Mouse (Mus musculus): ENCODE data around the gene Ccdc93. TPM values are rescaled to one million over a fixed set of nuclear protein-coding genes. Genes with fewer than 3 reads are reported as not detected.

Ccdc93 gene
- polyA plus RNA-seq, 1 experiment: 0.06 TPM

GRCm38 (mm10) chr1:121440535-121441381 is 9.9 kb downstream of the Ccdc93 start:
- Histone ChIP-seq H3K4me1 (ENCODE audit: control insufficient read depth) (peaks cover 6% of the 10 kb centered on the region), H3K4me3 (replicated peaks) (no peak overlapping the region), H3K9me3 (ENCODE audit: control insufficient read depth, low read length) (no peaks in the 10 kb centered on the region), H3K27me3 (ENCODE audit: control insufficient read depth) (no peaks in the 10 kb centered on the region), H3K36me3 (ENCODE audit: control insufficient read depth) (peaks cover 51% of the 10 kb centered on the region)
- TF ChIP-seq GATA1 (IDR thresholded peaks at IDR 0.05; ENCODE audit: low read length) (no peak), TAL1 (IDR thresholded peaks at IDR 0.05; ENCODE audit: low read length) (no peak)

DNA sequence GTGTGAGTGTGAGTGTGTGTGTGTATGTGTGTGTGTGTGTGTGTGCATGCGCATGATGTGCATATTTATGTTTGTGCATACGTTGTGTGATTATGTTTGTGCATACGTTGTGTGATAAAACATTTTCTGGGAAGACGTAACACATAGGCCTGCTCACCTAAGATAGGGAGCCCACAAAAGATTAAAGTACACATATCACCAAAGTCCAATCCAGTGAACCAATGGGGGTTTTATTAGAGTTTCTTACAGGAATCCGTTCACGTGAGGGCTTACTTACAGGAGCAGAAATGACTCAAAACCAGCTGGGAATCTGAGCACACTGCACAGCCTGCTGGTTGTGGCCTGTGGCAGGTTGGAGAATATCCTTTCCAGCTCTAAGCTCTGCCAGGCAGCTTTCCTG is 13.3 kb downstream of the Ccdc93 start:
- Histone ChIP-seq H3K27me3 (ENCODE audit: control insufficient read depth) (no peaks in the 10 kb centered on the region), H3K4me1 (ENCODE audit: control insufficient read depth) (peaks cover 6% of the 10 kb centered on the region), H3K36me3 (ENCODE audit: control insufficient read depth) (peaks cover 61% of the 10 kb centered on the region), H3K4me3 (replicated peaks) (no peak overlapping the region), H3K9me3 (ENCODE audit: control insufficient read depth, low read length) (no peaks in the 10 kb centered on the region)
- TF ChIP-seq TAL1 (IDR thresholded peaks at IDR 0.05; ENCODE audit: low read length): no peak

DNA sequence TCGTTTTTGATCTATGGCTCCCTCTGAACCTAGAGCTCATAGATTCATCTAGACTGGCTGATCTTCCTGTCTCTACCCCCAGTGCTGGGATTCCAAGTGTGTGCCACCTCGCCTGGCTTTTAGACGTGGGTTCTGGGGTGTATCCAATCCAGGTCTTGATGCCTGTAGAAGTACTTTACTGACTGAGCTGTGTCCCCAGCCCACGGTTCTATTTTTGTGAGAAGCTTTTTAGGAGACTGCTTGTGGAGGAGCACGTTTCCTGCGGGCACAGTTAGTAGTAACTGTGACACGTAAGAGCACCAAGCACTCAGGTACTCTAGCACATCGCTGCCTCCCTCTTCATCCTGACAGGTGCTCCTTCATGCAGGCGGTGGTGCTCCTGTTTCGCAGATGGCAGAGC is 16.4 kb downstream of the Ccdc93 start:
- no peak for TF ChIP-seq TAL1 (IDR thresholded peaks at IDR 0.05; ENCODE audit: low read length)
- no peak for TF ChIP-seq GATA1 (IDR thresholded peaks at IDR 0.05; ENCODE audit: low read length)
- peaks cover 6% of the 10 kb centered on the region for H3K4me1 ChIP-seq (ENCODE audit: control insufficient read depth)
- peaks cover 66% of the 10 kb centered on the region for H3K36me3 ChIP-seq (ENCODE audit: control insufficient read depth)
- H3K27me3 ChIP-seq (ENCODE audit: control insufficient read depth): no peaks in the 10 kb centered on the region
- no peak overlapping the region for H3K4me3 ChIP-seq (replicated peaks)
- no peaks in the 10 kb centered on the region for H3K9me3 ChIP-seq (ENCODE audit: control insufficient read depth, low read length)

DNA sequence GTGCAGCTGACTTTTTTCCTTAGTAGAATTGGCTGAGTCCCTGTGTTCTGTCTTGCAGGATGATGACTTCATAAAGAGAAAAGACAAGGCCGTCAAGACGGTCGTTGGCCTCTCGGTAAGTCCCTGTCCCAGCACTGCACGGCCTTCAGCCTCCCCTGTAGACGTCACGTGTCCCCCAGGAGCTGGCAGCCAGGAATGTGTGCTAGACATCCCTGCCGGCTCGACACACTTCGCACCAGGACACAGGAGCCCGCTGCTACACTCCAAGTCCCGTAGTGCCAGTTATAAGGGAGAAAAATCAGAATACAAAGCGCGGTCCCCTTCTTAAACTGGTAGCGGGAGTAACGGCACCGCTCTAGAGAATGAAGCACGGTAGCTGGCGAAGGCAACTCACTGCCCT is 17.3 kb downstream of the Ccdc93 start:
- Histone ChIP-seq H3K4me1 (ENCODE audit: control insufficient read depth) (peaks cover 6% of the 10 kb centered on the region), H3K27me3 (ENCODE audit: control insufficient read depth) (no peaks in the 10 kb centered on the region), H3K36me3 (ENCODE audit: control insufficient read depth) (peaks cover 59% of the 10 kb centered on the region), H3K9me3 (ENCODE audit: control insufficient read depth, low read length) (no peaks in the 10 kb centered on the region), H3K4me3 (replicated peaks) (no peak overlapping the region)
- no peak for TF ChIP-seq TAL1 (IDR thresholded peaks at IDR 0.05; ENCODE audit: low read length)
- TF ChIP-seq GATA1 (IDR thresholded peaks at IDR 0.05; ENCODE audit: low read length): no peak

DNA sequence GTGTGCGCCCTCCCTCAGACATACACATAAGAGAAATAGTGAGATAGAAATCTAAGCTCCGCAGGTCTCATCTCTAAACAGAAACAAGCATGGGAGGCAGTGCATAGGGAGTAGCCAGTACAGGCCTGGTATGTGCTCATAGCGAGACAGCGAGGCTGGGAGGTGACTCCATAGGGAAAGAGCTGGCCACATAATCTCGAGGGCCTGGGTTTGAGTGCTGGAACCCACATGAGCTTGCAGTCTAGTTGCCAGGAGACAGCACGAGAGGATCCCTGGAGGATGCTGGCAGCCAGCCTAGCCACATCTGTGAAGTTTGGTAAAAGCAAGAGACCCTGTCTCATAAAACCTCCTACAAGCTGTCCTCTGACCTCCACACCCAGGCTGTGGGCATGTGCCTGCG is 20.2 kb downstream of the Ccdc93 start:
- H3K27me3 ChIP-seq (ENCODE audit: control insufficient read depth): no peaks in the 10 kb centered on the region
- no peak for TF ChIP-seq GATA1 (IDR thresholded peaks at IDR 0.05; ENCODE audit: low read length)
- no peak for TF ChIP-seq TAL1 (IDR thresholded peaks at IDR 0.05; ENCODE audit: low read length)
- peaks cover 49% of the 10 kb centered on the region for H3K36me3 ChIP-seq (ENCODE audit: control insufficient read depth)
- H3K4me1 ChIP-seq (ENCODE audit: control insufficient read depth): no peaks in the 10 kb centered on the region
- H3K9me3 ChIP-seq (ENCODE audit: control insufficient read depth, low read length): no peaks in the 10 kb centered on the region
- H3K4me3 ChIP-seq (replicated peaks): no peak overlapping the region

- no peaks in the 10 kb centered on the region for H3K27me3 ChIP-seq (ENCODE audit: control insufficient read depth)
- TF ChIP-seq GATA1 (IDR thresholded peaks at IDR 0.05; ENCODE audit: low read length) (no peak), TAL1 (IDR thresholded peaks at IDR 0.05; ENCODE audit: low read length) (no peak)
- H3K9me3 ChIP-seq (ENCODE audit: control insufficient read depth, low read length): no peaks in the 10 kb centered on the region
- H3K4me1 ChIP-seq (ENCODE audit: control insufficient read depth): no peaks in the 10 kb centered on the region
- no peak overlapping the region for H3K4me3 ChIP-seq (replicated peaks)
- peaks cover 40% of the 10 kb centered on the region for H3K36me3 ChIP-seq (ENCODE audit: control insufficient read depth)
Observed at GRCm38 (mm10) chr1:121452498-121452897, 21.6 kb downstream of the Ccdc93 start.

GRCm38 (mm10) chr1:121453053-121453452 is 22.2 kb downstream of the Ccdc93 start:
- H3K27me3 ChIP-seq (ENCODE audit: control insufficient read depth): no peaks in the 10 kb centered on the region
- no peaks in the 10 kb centered on the region for H3K9me3 ChIP-seq (ENCODE audit: control insufficient read depth, low read length)
- peaks cover 37% of the 10 kb centered on the region for H3K36me3 ChIP-seq (ENCODE audit: control insufficient read depth)
- no peaks in the 10 kb centered on the region for H3K4me1 ChIP-seq (ENCODE audit: control insufficient read depth)
- no peak overlapping the region for H3K4me3 ChIP-seq (replicated peaks)
- TF ChIP-seq GATA1 (IDR thresholded peaks at IDR 0.05; ENCODE audit: low read length) (no peak), TAL1 (IDR thresholded peaks at IDR 0.05; ENCODE audit: low read length) (no peak)

- Histone ChIP-seq H3K27me3 (ENCODE audit: control insufficient read depth) (no peaks in the 10 kb centered on the region), H3K4me1 (ENCODE audit: control insufficient read depth) (no peaks in the 10 kb centered on the region), H3K9me3 (ENCODE audit: control insufficient read depth, low read length) (no peaks in the 10 kb centered on the region), H3K4me3 (replicated peaks) (no peak overlapping the region), H3K36me3 (ENCODE audit: control insufficient read depth) (peaks cover 20% of the 10 kb centered on the region)
- TF ChIP-seq GATA1 (IDR thresholded peaks at IDR 0.05; ENCODE audit: low read length) (no peak), TAL1 (IDR thresholded peaks at IDR 0.05; ENCODE audit: low read length) (no peak)
Observed at GRCm38 (mm10) chr1:121454951-121455350, 24.1 kb downstream of the Ccdc93 start.

DNA sequence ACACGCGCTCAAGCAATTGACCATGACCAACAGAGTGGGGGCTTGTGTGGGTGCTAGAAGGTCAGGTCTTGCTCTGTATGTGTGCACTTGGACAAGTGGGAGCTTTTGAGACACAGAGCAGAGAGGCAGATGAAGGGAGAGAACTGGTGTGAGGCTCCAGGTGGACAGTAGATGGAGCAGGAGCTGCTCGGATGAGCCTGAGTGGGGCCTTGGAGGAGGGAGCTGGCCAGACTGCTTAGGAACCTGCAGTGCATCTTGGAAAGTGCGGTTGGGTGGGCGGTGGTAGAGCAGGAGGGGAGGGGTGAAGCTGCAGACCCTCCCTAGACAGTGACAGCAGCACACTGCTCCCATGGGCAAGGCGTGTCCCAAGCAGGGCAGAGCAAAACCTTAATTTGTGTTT is 29.2 kb downstream of the Ccdc93 start:
- Histone ChIP-seq H3K4me1 (ENCODE audit: control insufficient read depth) (no peaks in the 10 kb centered on the region), H3K36me3 (ENCODE audit: control insufficient read depth) (peaks cover 32% of the 10 kb centered on the region), H3K9me3 (ENCODE audit: control insufficient read depth, low read length) (no peaks in the 10 kb centered on the region), H3K27me3 (ENCODE audit: control insufficient read depth) (no peaks in the 10 kb centered on the region), H3K4me3 (replicated peaks) (no peak overlapping the region)
- TF ChIP-seq TAL1 (IDR thresholded peaks at IDR 0.05; ENCODE audit: low read length): no peak
- no peak for TF ChIP-seq GATA1 (IDR thresholded peaks at IDR 0.05; ENCODE audit: low read length)
